Mouse (Mus musculus) cerebellum, adult 9-10 months (tissue): ENCODE results near the gene Draxin.
"Not testable (repeated sequence)": the region's sequence is repeated elsewhere in the genome, so short reads cannot be mapped to it uniquely, and the experiment has no call there.

Experiments
- DNase-seq: peaks from one replicate; pipeline ENCODE4 v3.0.0; 2022

Gene Draxin

GRCm38 (mm10) chr4:148052976-148053375 lies 77.5 kb downstream of the Draxin start:
- no peak for DNase-seq

GRCm38 (mm10) chr4:148051886-148052285 lies 78.6 kb downstream of the Draxin start:
- DNase-seq, result no peak

GRCm38 (mm10) chr4:148051046-148051776 lies 79.3 kb downstream of the Draxin start:
- DNase-seq, result no peak

GRCm38 (mm10) chr4:148050396-148050914 lies 80.0 kb downstream of the Draxin start:
- not testable (repeated sequence) for DNase-seq
